Mouse (Mus musculus): ENCODE results near the gene Tlr4.

- TF ChIP-seq CTCF (IDR thresholded peaks at IDR 0.05) (no peak), EP300 (IDR thresholded peaks at IDR 0.05) (peak; percentile 79)
Observed at GRCm38 (mm10) chr4:66852011-66852410, 24.6 kb downstream of the Tlr4 start.
